Mouse (Mus musculus): ENCODE data around the gene Klhdc2. TPM values are rescaled to one million over a fixed set of nuclear protein-coding genes. Genes with fewer than 3 reads are reported as not detected.

The Klhdc2 gene
- 123 and 152 TPM in 2 replicates for polyA plus RNA-seq (2012; rRNA removed)

DNA sequence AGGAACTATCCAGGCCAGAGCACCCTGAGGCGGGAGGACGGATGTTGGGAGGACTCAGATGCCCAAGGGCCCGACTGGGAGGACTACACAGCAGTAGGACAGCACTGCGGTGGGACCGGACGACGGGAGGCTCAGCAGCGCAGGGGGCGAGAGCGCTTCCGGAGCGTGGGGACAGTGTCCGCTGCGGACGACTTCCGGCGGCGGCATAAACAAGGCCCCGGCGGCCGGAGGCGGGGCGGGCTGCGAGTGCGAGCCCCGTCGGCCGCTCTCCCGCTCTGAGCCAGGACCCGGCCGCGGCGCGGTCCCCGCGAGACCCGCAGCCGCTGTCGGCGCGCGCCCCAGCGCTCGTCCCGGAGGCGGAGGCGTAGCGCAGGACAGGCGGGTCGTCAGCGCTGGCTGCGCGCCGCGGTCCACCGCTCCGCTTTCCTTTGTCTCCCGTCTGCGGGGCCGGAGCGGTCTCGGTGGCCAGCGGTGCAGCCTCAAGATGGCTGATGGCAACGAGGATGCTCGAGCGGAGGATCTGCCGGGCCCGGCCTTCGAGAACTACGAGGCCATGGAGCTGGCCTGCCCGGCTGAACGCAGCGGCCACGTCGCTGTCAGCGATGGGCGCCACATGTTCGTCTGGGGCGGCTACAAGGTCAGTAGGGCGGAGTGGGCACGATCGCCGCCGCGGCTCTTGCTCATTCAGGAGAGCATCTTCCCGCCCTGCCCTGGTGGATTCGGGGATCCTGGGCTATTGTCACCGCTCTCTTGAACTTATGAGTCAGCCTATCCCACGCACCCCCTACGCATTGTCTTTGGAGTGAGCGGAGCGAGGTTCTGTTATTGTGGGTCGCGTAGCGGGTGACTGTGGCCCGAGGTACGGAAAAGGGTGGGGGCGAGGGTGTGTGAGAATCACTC lies at the start of gene Klhdc2:
Gene Klhdc2 (plus strand): TSS at position 171 of the 900 bp plus-strand sequence.

DNA sequence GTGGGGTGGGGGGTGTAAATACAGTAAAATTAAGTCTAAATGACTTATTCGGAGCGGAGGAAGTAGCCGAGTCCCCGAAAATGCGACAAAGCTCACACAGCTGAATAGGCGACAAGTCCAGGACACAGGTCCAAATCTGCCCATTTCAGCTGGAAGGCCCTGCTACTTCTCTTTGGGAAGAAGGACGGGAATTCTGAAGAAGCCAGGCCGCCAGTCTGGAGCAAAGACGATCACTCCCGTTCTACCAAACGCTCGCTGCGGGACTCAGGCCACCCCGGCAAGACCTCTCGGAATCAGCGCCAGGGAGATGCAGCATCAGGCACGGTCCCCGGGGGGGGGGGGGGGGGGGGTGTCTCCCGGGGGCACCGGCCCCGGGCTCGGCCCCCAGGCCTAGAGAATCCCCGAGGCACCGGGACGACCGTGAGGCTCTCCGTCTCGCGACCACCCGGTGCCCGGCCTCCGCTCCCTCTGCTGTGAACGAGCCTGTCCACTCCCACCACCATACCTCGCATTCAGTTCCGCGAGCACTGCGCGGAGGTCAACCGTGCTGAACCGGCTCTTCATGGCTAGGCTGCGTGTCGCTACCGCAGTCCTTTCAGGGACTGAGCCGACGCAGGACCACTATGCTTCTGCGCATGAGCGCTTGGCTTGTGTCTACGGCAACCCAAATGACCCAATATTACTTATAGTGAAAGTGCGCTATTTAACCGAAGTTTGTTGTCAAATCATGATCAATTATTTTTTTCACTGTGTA lies 60.2 kb downstream of the Klhdc2 start, which contains the start of gene Nemf:
Gene Nemf (minus strand): TSS at position 620 of the 754 bp plus-strand sequence.

Other genes starting within 250 kb of the Klhdc2 start
- 1,183 and 2,440 TPM in 2 replicates for gene Rps29, start 137.5 kb upstream of the Klhdc2 start, polyA plus RNA-seq (2012; rRNA removed)
- 18.2 and 28.2 TPM in 2 replicates for gene Lrr1, start 127.9 kb upstream of the Klhdc2 start, polyA plus RNA-seq (2012; rRNA removed)
- gene Rpl36al, start 112.6 kb upstream of the Klhdc2 start, polyA plus RNA-seq (2012; rRNA removed), result 616 and 663 TPM in 2 replicates
- gene Mgat2, start 112.5 kb upstream of the Klhdc2 start, polyA plus RNA-seq (2012; rRNA removed), result 20.3 and 21.5 TPM in 2 replicates
- 9.7 and 17.6 TPM in 2 replicates for gene Gm49383, start 99.6 kb upstream of the Klhdc2 start, polyA plus RNA-seq (2012; rRNA removed)
- 7.2 and 9.8 TPM in 2 replicates for gene Dnaaf2, start 98.3 kb upstream of the Klhdc2 start, polyA plus RNA-seq (2012; rRNA removed)
- 14.6 and 18.5 TPM in 2 replicates for gene Gm49384, start 92.4 kb upstream of the Klhdc2 start, polyA plus RNA-seq (2012; rRNA removed)
- 21.5 and 37.2 TPM in 2 replicates for gene Pole2, start 68.5 kb upstream of the Klhdc2 start, polyA plus RNA-seq (2012; rRNA removed)
- gene Klhdc1, start 55.5 kb upstream of the Klhdc2 start, polyA plus RNA-seq (2012; rRNA removed), result 1.5 and 2.0 TPM in 2 replicates
- 39.4 and 48.0 TPM in 2 replicates for gene Nemf, start 60.5 kb downstream of the Klhdc2 start, polyA plus RNA-seq (2012; rRNA removed)
- 72.5 and 100 TPM in 2 replicates for gene Arf6, start 75.5 kb downstream of the Klhdc2 start, polyA plus RNA-seq (2012; rRNA removed)
- gene Gm9887, start 75.8 kb downstream of the Klhdc2 start, polyA plus RNA-seq (2012; rRNA removed), result 0.22 and 0.74 TPM in 2 replicates